Mouse (Mus musculus) ES-Bruce4 (cell line): Measurements from ENCODE around the gene Pdp2. TPM values are rescaled to one million over a fixed set of nuclear protein-coding genes. Genes with fewer than 3 reads are reported as not detected.
A peak's percentile ranks its signal among the peaks of the same experiment; 100 is the strongest.

ENCODE experiments used
- H3K27ac ChIP-seq: 2 replicates; pipeline ENCODE4 v1.5.1; 2012; ENCODE audit warnings: low read length, inconsistent platforms; ENCODE audit not compliant: insufficient read depth
- H3K27me3 ChIP-seq: 2 replicates; pipeline ENCODE4 v1.6.1; 2012; ENCODE audit warnings: mild to moderate bottlenecking, low read length, inconsistent platforms; ENCODE audit not compliant: control insufficient read depth, poor library complexity, insufficient read depth, severe bottlenecking
- H3K36me3 ChIP-seq: 2 replicates; pipeline ENCODE4 v1.6.1; 2012; ENCODE audit warnings: inconsistent platforms, mild to moderate bottlenecking, low read length, moderate library complexity; ENCODE audit not compliant: control insufficient read depth, poor library complexity, insufficient read depth, severe bottlenecking
- H3K4me1 ChIP-seq: one replicate; pipeline ENCODE4 v1.8.1; 2011; ENCODE audit warnings: low read length; ENCODE audit not compliant: control insufficient read depth, insufficient read depth
- H3K4me3 ChIP-seq: 2 replicates; pipeline ENCODE4 v1.5.1; 2011; ENCODE audit warnings: low read depth, mild to moderate bottlenecking, low read length
- H3K9ac ChIP-seq: 2 replicates; pipeline ENCODE4 v1.6.1; 2012; ENCODE audit warnings: low read depth, mild to moderate bottlenecking, inconsistent platforms; ENCODE audit not compliant: poor library complexity, severe bottlenecking
- H3K9me3 ChIP-seq: replicated peaks from 2 replicates; pipeline ENCODE4 v1.6.1; 2012; ENCODE audit warnings: mild to moderate bottlenecking, low read length, inconsistent platforms; ENCODE audit not compliant: control insufficient read depth, poor library complexity, insufficient read depth, severe bottlenecking
- CTCF ChIP-seq: IDR thresholded peaks from one replicate; pipeline ENCODE4 v1.8.1; 2011; ENCODE audit warnings: low read depth, low read length
- EP300 ChIP-seq: IDR thresholded peaks from 2 replicates; pipeline ENCODE4 v1.6.1; 2011; ENCODE audit warnings: low read depth, low read length; ENCODE audit not compliant: insufficient read depth
- POLR2A ChIP-seq: IDR thresholded peaks from one replicate; pipeline ENCODE4 v1.8.1; 2011; ENCODE audit warnings: low read length; ENCODE audit not compliant: insufficient read depth
- polyA plus RNA-seq: library from polyadenylated mRNA; stranded (reverse); fragments of >200 nt; gene quantifications from 2 replicates; pipeline ENCODE4 v1.2.4, GENCODE M21; 2011; ENCODE audit warnings: low read depth; ENCODE audit not compliant: missing spikeins, insufficient read depth, insufficient read length

Pdp2 gene
- polyA plus RNA-seq, 1 experiment, result 13.0 TPM

- Histone ChIP-seq H3K4me1 (no peaks in the 10 kb centered on the region), H3K27me3 (no peaks in the 10 kb centered on the region), H3K9me3 (no peaks in the 10 kb centered on the region), H3K9ac (peak overlapping the region; percentile 90), H3K27ac (peak overlapping the region; percentile 31), H3K36me3 (0 out of 2 replicates have a peak, but pooled peaks cover 4% of the 10 kb centered on the region), H3K4me3 (peak overlapping the region; percentile 45)
- TF ChIP-seq POLR2A, result no peak
- no peak for TF ChIP-seq EP300
- no peak for TF ChIP-seq CTCF
These were observed 10.7 kb downstream of the Pdp2 start for GRCm38 (mm10) chr8:104601941-104602371.

- H3K4me3 ChIP-seq, result peak overlapping the region; percentile 45
- H3K9ac ChIP-seq, result peak overlapping the region; percentile 28
- TF ChIP-seq EP300 (0 out of 2 replicates have a peak, but pooled peaks have one; percentile 50), CTCF (peak; percentile 99), POLR2A (no peak)
- H3K27me3 ChIP-seq, result no peaks in the 10 kb centered on the region
- H3K9me3 ChIP-seq, result no peaks in the 10 kb centered on the region
- H3K4me1 ChIP-seq, result no peaks in the 10 kb centered on the region
- no peaks in the 10 kb centered on the region for H3K36me3 ChIP-seq
- H3K27ac ChIP-seq, result peak overlapping the region; percentile 31
These were observed 11.4 kb downstream of the Pdp2 start for GRCm38 (mm10) chr8:104602468-104603244.

- Histone ChIP-seq H3K27ac (no peak overlapping the region), H3K36me3 (no peaks in the 10 kb centered on the region), H3K4me1 (no peaks in the 10 kb centered on the region), H3K9me3 (no peaks in the 10 kb centered on the region), H3K27me3 (no peaks in the 10 kb centered on the region), H3K4me3 (no peak overlapping the region), H3K9ac (peak overlapping the region; percentile 28; the same call in 1 of the 2 replicates)
- TF ChIP-seq CTCF, result no peak
- TF ChIP-seq EP300, result no peak
- no peak for TF ChIP-seq POLR2A
These were observed 12.0 kb downstream of the Pdp2 start for GRCm38 (mm10) chr8:104603245-104603593.

GRCm38 (mm10) chr8:104606329-104606728, 15.1 kb downstream of the Pdp2 start:
- H3K4me3 ChIP-seq, result no peak overlapping the region
- TF ChIP-seq POLR2A, result no peak
- no peak for TF ChIP-seq CTCF
- no peak for TF ChIP-seq EP300
- no peaks in the 10 kb centered on the region for H3K9me3 ChIP-seq
- H3K27me3 ChIP-seq, result no peaks in the 10 kb centered on the region
- H3K4me1 ChIP-seq, result no peaks in the 10 kb centered on the region
- H3K27ac ChIP-seq, result no peak overlapping the region
- H3K9ac ChIP-seq, result no peak overlapping the region
- no peaks in the 10 kb centered on the region for H3K36me3 ChIP-seq

GRCm38 (mm10) chr8:104607944-104608343, 16.7 kb downstream of the Pdp2 start:
- TF ChIP-seq POLR2A (no peak), CTCF (no peak), EP300 (no peak)
- Histone ChIP-seq H3K4me3 (no peak overlapping the region), H3K27me3 (no peaks in the 10 kb centered on the region), H3K36me3 (no peaks in the 10 kb centered on the region), H3K9ac (no peak overlapping the region), H3K9me3 (no peaks in the 10 kb centered on the region), H3K4me1 (no peaks in the 10 kb centered on the region), H3K27ac (no peak overlapping the region)

GRCm38 (mm10) chr8:104609222-104609621, 18.0 kb downstream of the Pdp2 start:
- Histone ChIP-seq H3K4me1 (no peaks in the 10 kb centered on the region), H3K27ac (no peak overlapping the region), H3K4me3 (no peak overlapping the region), H3K36me3 (no peaks in the 10 kb centered on the region), H3K9me3 (no peaks in the 10 kb centered on the region), H3K27me3 (no peaks in the 10 kb centered on the region), H3K9ac (no peak overlapping the region)
- TF ChIP-seq EP300 (no peak), CTCF (no peak), POLR2A (no peak)
